Mouse (Mus musculus) macrophage (primary cell): ENCODE results near the gene Lgals3bp. TPM values are rescaled to one million over a fixed set of nuclear protein-coding genes. Genes with fewer than 3 reads are reported as not detected.
"Not testable (repeated sequence)": the region's sequence is repeated elsewhere in the genome, so short reads cannot be mapped to it uniquely, and the experiment has no call there.

Source experiments
- H3K27ac ChIP-seq: fragments of 350-480 bp; formaldehyde crosslinking; 2 replicates; pipeline ENCODE4 v1.9.0; 2021
- H3K36me3 ChIP-seq: fragments of 350-480 bp; formaldehyde crosslinking; 2 replicates; pipeline ENCODE4 v1.9.0; 2021; ENCODE audit errors: inconsistent target
- H3K4me3 ChIP-seq: fragments of 350-480 bp; formaldehyde crosslinking; 2 replicates; pipeline ENCODE4 v1.9.0; 2021; ENCODE audit errors: inconsistent target
- H3K79me2 ChIP-seq: fragments of 350-480 bp; formaldehyde crosslinking; 2 replicates; pipeline ENCODE4 v1.9.0; 2021; ENCODE audit errors: inconsistent target
- WGBS: methylation state at CpG from one replicate; pipeline ENCODE4 v1.1.7; 2026; ENCODE audit warnings: inconsistent platforms; ENCODE audit not compliant: missing documents; 5-methylcytosine and 5-hydroxymethylcytosine counted together
- polyA plus RNA-seq: library from polyadenylated mRNA; stranded (reverse); fragments of 250-400 nt; gene quantifications from 3 replicates; pipeline ENCODE4 v1.2.4, GENCODE M21; 2018; ENCODE audit warnings: inconsistent platforms

The Lgals3bp gene
- polyA plus RNA-seq, 1 experiment from 2014 or later: 1,462 TPM

- Histone ChIP-seq H3K79me2 (peaks cover 48% of the 10 kb centered on the region), H3K36me3 (peaks cover 54% of the 10 kb centered on the region), H3K4me3 (peak overlapping the region; percentile 88), H3K27ac (peak overlapping the region; percentile 96)
- WGBS: 40% methylated on average over 5 of the region's 5 CpGs
Measured at GRCm38 (mm10) chr11:118399891-118400565, 1.9 kb downstream of the Lgals3bp start.

GRCm38 (mm10) chr11:118397806-118398530 is 3.9 kb downstream of the Lgals3bp start:
- no peak overlapping the region for H3K27ac ChIP-seq
- WGBS: 96% methylated on average over 25 of the region's 26 CpGs
- peaks cover 48% of the 10 kb centered on the region for H3K79me2 ChIP-seq
- no peak overlapping the region for H3K4me3 ChIP-seq
- peaks cover 75% of the 10 kb centered on the region for H3K36me3 ChIP-seq

GRCm38 (mm10) chr11:118394538-118394937 is 7.4 kb downstream of the Lgals3bp start:
- WGBS: 96% methylated on average over 6 of the region's 6 CpGs
- Histone ChIP-seq H3K79me2 (peaks cover 18% of the 10 kb centered on the region), H3K4me3 (no peak overlapping the region), H3K27ac (no peak overlapping the region), H3K36me3 (peaks cover 75% of the 10 kb centered on the region)

GRCm38 (mm10) chr11:118393991-118394390 is 7.9 kb downstream of the Lgals3bp start:
- Histone ChIP-seq H3K27ac (no peak overlapping the region), H3K36me3 (peaks cover 70% of the 10 kb centered on the region), H3K4me3 (no peak overlapping the region), H3K79me2 (peaks cover 12% of the 10 kb centered on the region; the same call in 1 of the 2 replicates)
- WGBS: 88% methylated on average over 5 of the region's 5 CpGs

- H3K27ac ChIP-seq, H3K36me3 ChIP-seq, H3K4me3 ChIP-seq, H3K79me2 ChIP-seq: not testable (repeated sequence)
- 88% methylated on average over 13 of the region's 13 CpGs for WGBS
Measured at GRCm38 (mm10) chr11:118387816-118388215, 14.1 kb downstream of the Lgals3bp start.

- Histone ChIP-seq H3K27ac (peak overlapping the region; percentile 24; the same call in 1 of the 2 replicates), H3K4me3 (no peak overlapping the region), H3K79me2 (no peaks in the 10 kb centered on the region), H3K36me3 (no peaks in the 10 kb centered on the region)
- 38% methylated on average over 11 of the region's 11 CpGs for WGBS
Measured at GRCm38 (mm10) chr11:118379251-118380009, 22.5 kb downstream of the Lgals3bp start.

GRCm38 (mm10) chr11:118378656-118379055 is 23.2 kb downstream of the Lgals3bp start:
- Histone ChIP-seq H3K27ac (no peak overlapping the region), H3K4me3 (no peak overlapping the region), H3K36me3 (no peaks in the 10 kb centered on the region), H3K79me2 (no peaks in the 10 kb centered on the region)
- 88% methylated on average over 6 of the region's 6 CpGs for WGBS

- H3K36me3 ChIP-seq, H3K4me3 ChIP-seq, H3K27ac ChIP-seq: not testable (repeated sequence)
Measured at GRCm38 (mm10) chr11:118376323-118376722, 25.6 kb downstream of the Lgals3bp start.

GRCm38 (mm10) chr11:118375881-118376280 is 26.0 kb downstream of the Lgals3bp start:
- Histone ChIP-seq H3K36me3 (no peaks in the 10 kb centered on the region), H3K4me3 (no peak overlapping the region), H3K79me2 (no peaks in the 10 kb centered on the region), H3K27ac (no peak overlapping the region)
- WGBS: 85% methylated on average over 5 of the region's 5 CpGs

More at GRCm38 (mm10) chr11:118376323-118376722, 25.6 kb downstream of the Lgals3bp start:
- H3K79me2 ChIP-seq: not testable (repeated sequence)

- 93% methylated on average over 8 of the region's 8 CpGs for WGBS
Measured at GRCm38 (mm10) chr11:118375461-118375860, 26.4 kb downstream of the Lgals3bp start.

GRCm38 (mm10) chr11:118375006-118375405 is 26.9 kb downstream of the Lgals3bp start:
- no peaks in the 10 kb centered on the region for H3K36me3 ChIP-seq
- H3K4me3 ChIP-seq: no peak overlapping the region
- H3K27ac ChIP-seq: no peak overlapping the region
- H3K79me2 ChIP-seq: no peaks in the 10 kb centered on the region

More at GRCm38 (mm10) chr11:118375461-118375860, 26.4 kb downstream of the Lgals3bp start:
- H3K79me2 ChIP-seq: no peaks in the 10 kb centered on the region
- no peaks in the 10 kb centered on the region for H3K36me3 ChIP-seq
- H3K27ac ChIP-seq: no peak overlapping the region
- no peak overlapping the region for H3K4me3 ChIP-seq

- Histone ChIP-seq H3K4me3 (no peak overlapping the region), H3K79me2 (no peaks in the 10 kb centered on the region), H3K36me3 (no peaks in the 10 kb centered on the region), H3K27ac (no peak overlapping the region)
- WGBS: 93% methylated on average over 5 of the region's 5 CpGs
Measured at GRCm38 (mm10) chr11:118374506-118374905, 27.4 kb downstream of the Lgals3bp start.

- Histone ChIP-seq H3K36me3 (no peaks in the 10 kb centered on the region), H3K79me2 (no peaks in the 10 kb centered on the region), H3K27ac (no peak overlapping the region), H3K4me3 (no peak overlapping the region)
- WGBS: 90% methylated on average over 7 of the region's 7 CpGs
Measured at GRCm38 (mm10) chr11:118372641-118373040, 29.3 kb downstream of the Lgals3bp start.

GRCm38 (mm10) chr11:118371876-118372275 is 30.0 kb downstream of the Lgals3bp start:
- no peak overlapping the region for H3K27ac ChIP-seq
- H3K4me3 ChIP-seq: no peak overlapping the region
- 94% methylated on average over 7 of the region's 7 CpGs for WGBS
- no peaks in the 10 kb centered on the region for H3K79me2 ChIP-seq
- H3K36me3 ChIP-seq: no peaks in the 10 kb centered on the region

GRCm38 (mm10) chr11:118369657-118370056 is 32.2 kb downstream of the Lgals3bp start:
- Histone ChIP-seq H3K4me3 (no peak overlapping the region), H3K36me3 (no peaks in the 10 kb centered on the region), H3K27ac (no peak overlapping the region), H3K79me2 (no peaks in the 10 kb centered on the region)
- WGBS: 86% methylated on average over 8 of the region's 8 CpGs
